Mouse (Mus musculus) liver, postnatal 0 days (tissue): ENCODE measurements at regions not wholly inside any gene's neighbourhood (a gene's known extent, or its start where the extent isn't known, plus 50 kb on each side); places are given as distances from the start of the nearest gene placed in this dataset.

ENCODE experiments used
- ATAC-seq: fragments of 200-750 bp; cut with Nextera tagmentation; 2 replicates; pipeline ENCODE4 v1.8.0; 2017; ENCODE audit warnings: mild to moderate bottlenecking, moderate library complexity
- DNase-seq: peaks from one replicate; pipeline ENCODE4 v3.0.0-alpha.2; 2016
- H3K27ac ChIP-seq: fragments of 300-500 bp; sonication (generic); 2 replicates; pipeline ENCODE4 v1.5.1; 2014; ENCODE audit warnings: antibody characterized with exemption, moderate library complexity, mild to moderate bottlenecking, low read depth
- H3K27me3 ChIP-seq: fragments of 300-500 bp; sonication (generic); 2 replicates; pipeline ENCODE4 v1.6.1; 2014; ENCODE audit warnings: low read length, control low read depth, mixed read lengths; ENCODE audit not compliant: insufficient read depth
- H3K36me3 ChIP-seq: fragments of 300-500 bp; sonication (generic); replicated peaks from 2 replicates; pipeline ENCODE4 v1.6.1; 2014; ENCODE audit warnings: mild to moderate bottlenecking, control low read depth, low read length, moderate library complexity, mixed read lengths; ENCODE audit not compliant: insufficient read depth
- H3K4me1 ChIP-seq: fragments of 300-500 bp; sonication (generic); 2 replicates; pipeline ENCODE4 v1.6.1; 2014; ENCODE audit warnings: antibody characterized with exemption, mild to moderate bottlenecking, control low read depth; ENCODE audit not compliant: insufficient read depth
- H3K4me2 ChIP-seq: fragments of 300-500 bp; sonication (generic); 2 replicates; pipeline ENCODE4 v1.6.1; 2014; ENCODE audit warnings: low read depth, mild to moderate bottlenecking, low read length, moderate library complexity, mixed read lengths
- H3K4me3 ChIP-seq: fragments of 300-500 bp; sonication (generic); 2 replicates; pipeline ENCODE4 v1.5.1; 2014; ENCODE audit warnings: low read depth, low read length
- H3K9ac ChIP-seq: fragments of 300-500 bp; sonication (generic); replicated peaks from 2 replicates; pipeline ENCODE4 v1.6.1; 2014; ENCODE audit warnings: mild to moderate bottlenecking, moderate library complexity
- H3K9me3 ChIP-seq: fragments of 300-500 bp; sonication (generic); 2 replicates; pipeline ENCODE4 v1.6.1; 2016; ENCODE audit warnings: mild to moderate bottlenecking, control low read depth, low read length, mixed read lengths
- CTCF ChIP-seq: sonication (generic); IDR thresholded peaks from 2 replicates; pipeline ENCODE4 v1.5.1; 2016; ENCODE audit warnings: antibody characterized with exemption, low read depth
- EP300 ChIP-seq: IDR thresholded peaks from 2 replicates; pipeline ENCODE4 v1.6.1; 2016; ENCODE audit warnings: antibody characterized with exemption, low read depth, mild to moderate bottlenecking
- WGBS: fragments of 180-500 bp; shearing (Covaris S2); extraction: QIAGEN DNeasy Blood & Tissue Kit; methylation state at CpG from one replicate; pipeline ENCODE4 v1.1.7; 2014; ENCODE audit not compliant: insufficient replicate concordance; 5-methylcytosine and 5-hydroxymethylcytosine counted together

GRCm38 (mm10) chr3:147121826-147122225 lies 269.7 kb downstream of the Ttll7 start:
- no peak overlapping the region for H3K9ac ChIP-seq
- TF ChIP-seq CTCF (no peak), EP300 (no peak)
- no peak for ATAC-seq
- H3K4me2 ChIP-seq: no peak overlapping the region
- DNase-seq: no peak
- H3K4me3 ChIP-seq: no peak overlapping the region
- WGBS: 63% methylated on average over 6 of the region's 6 CpGs
- no peaks in the 10 kb centered on the region for H3K9me3 ChIP-seq
- H3K27me3 ChIP-seq: no peaks in the 10 kb centered on the region
- H3K36me3 ChIP-seq: no peaks in the 10 kb centered on the region
- H3K27ac ChIP-seq: no peak overlapping the region
- no peaks in the 10 kb centered on the region for H3K4me1 ChIP-seq

- no peak for TF ChIP-seq EP300
- TF ChIP-seq CTCF: no peak
- ATAC-seq: no peak
Observed at GRCm38 (mm10) chr3:147127740-147128139, 275.6 kb downstream of the Ttll7 start.

DNA sequence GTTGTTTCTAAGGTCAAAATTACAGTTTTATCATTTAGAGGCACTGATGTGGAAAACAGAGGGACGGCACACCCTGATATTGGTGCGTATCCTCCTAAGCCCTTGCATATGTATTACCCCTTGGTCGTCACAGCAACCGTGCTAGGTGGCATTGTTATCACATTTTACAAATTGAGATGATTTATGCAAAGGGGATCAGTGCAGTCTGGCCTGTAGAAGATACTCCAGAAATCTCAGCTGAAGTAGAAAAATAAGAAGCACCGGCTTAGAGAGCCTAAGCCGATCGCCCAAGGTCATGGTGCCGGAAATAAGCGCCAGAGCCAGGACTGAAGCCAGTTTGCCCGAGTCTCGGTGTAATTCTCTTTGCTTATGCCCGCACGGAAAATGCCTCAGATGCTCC lies 280.7 kb downstream of the Ttll7 start:
- WGBS: 86% methylated on average over 13 of the region's 13 CpGs
- no peak overlapping the region for H3K27ac ChIP-seq
- no peak overlapping the region for H3K9ac ChIP-seq
- no peaks in the 10 kb centered on the region for H3K36me3 ChIP-seq
- H3K4me1 ChIP-seq: no peaks in the 10 kb centered on the region
- no peak overlapping the region for H3K4me2 ChIP-seq
- DNase-seq (no peak), ATAC-seq (no peak)
- H3K4me3 ChIP-seq: no peak overlapping the region
- no peaks in the 10 kb centered on the region for H3K9me3 ChIP-seq
- H3K27me3 ChIP-seq: no peaks in the 10 kb centered on the region
- TF ChIP-seq EP300: no peak
- TF ChIP-seq CTCF: no peak

More at GRCm38 (mm10) chr3:147127740-147128139, 275.6 kb downstream of the Ttll7 start:
- Histone ChIP-seq H3K27ac (no peak overlapping the region), H3K36me3 (no peaks in the 10 kb centered on the region), H3K9me3 (no peaks in the 10 kb centered on the region), H3K4me3 (no peak overlapping the region), H3K4me2 (no peak overlapping the region), H3K9ac (no peak overlapping the region), H3K27me3 (no peaks in the 10 kb centered on the region), H3K4me1 (no peaks in the 10 kb centered on the region)
- no peak for DNase-seq
- WGBS: 67% methylated on average over 6 of the region's 6 CpGs

DNA sequence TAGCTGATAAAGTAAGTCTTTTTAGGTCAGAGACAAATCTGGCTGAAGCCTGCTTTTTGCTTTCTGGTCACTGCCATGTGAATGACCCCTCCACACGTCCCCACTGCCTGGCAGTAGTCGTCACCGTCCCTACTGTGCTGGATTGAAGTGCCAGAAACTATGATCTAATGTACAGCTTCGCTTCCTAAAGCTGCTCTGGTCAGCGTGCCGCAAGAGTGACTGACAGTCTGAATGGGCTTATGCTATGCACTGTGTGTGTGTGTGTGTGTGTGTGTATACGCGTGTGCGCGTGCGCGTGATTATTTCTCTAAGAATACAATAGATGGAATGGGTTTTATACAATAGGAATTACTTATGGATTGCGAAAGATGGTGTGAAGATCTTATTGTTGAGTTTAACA lies 281.2 kb downstream of the Ttll7 start:
- H3K27ac ChIP-seq: no peak overlapping the region
- DNase-seq (no peak), ATAC-seq (no peak)
- H3K9me3 ChIP-seq: no peaks in the 10 kb centered on the region
- no peak overlapping the region for H3K4me2 ChIP-seq
- H3K9ac ChIP-seq: no peak overlapping the region
- no peaks in the 10 kb centered on the region for H3K36me3 ChIP-seq
- no peaks in the 10 kb centered on the region for H3K4me1 ChIP-seq
- TF ChIP-seq EP300 (no peak), CTCF (no peak)
- H3K4me3 ChIP-seq: no peak overlapping the region
- 88% methylated on average over 13 of the region's 13 CpGs for WGBS
- no peaks in the 10 kb centered on the region for H3K27me3 ChIP-seq

GRCm38 (mm10) chr3:147140414-147140813 lies 288.2 kb downstream of the Ttll7 start:
- no peak for TF ChIP-seq CTCF
- no peak for TF ChIP-seq EP300
- Histone ChIP-seq H3K27ac (no peak overlapping the region), H3K4me3 (no peak overlapping the region), H3K36me3 (no peaks in the 10 kb centered on the region), H3K9me3 (no peaks in the 10 kb centered on the region), H3K4me1 (no peaks in the 10 kb centered on the region), H3K27me3 (no peaks in the 10 kb centered on the region), H3K9ac (no peak overlapping the region), H3K4me2 (no peak overlapping the region)
- WGBS: 81% methylated on average over 3 of the region's 3 CpGs
- ATAC-seq: no peak
- no peak for DNase-seq

DNA sequence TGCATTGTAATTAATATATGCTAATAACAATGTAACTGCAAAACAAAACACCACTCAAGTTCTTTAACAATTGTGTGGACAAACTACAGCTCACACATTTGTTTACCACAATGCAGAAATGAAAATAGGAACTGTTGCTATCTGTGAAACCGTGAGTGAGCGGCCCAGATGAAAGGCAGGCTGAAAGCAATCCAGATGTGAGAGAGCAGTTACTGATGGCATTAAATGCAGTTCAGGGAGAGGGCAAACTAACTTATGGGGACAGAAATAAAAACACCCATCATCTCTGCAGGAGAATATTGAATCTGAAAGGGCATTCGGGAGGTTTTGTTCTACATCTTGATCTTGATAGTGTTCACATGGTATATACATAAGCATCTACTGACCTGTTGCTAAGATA lies 301.3 kb downstream of the Ttll7 start:
- Histone ChIP-seq H3K9me3 (no peaks in the 10 kb centered on the region), H3K36me3 (no peaks in the 10 kb centered on the region), H3K27ac (no peak overlapping the region), H3K9ac (no peak overlapping the region), H3K4me1 (no peaks in the 10 kb centered on the region), H3K27me3 (no peaks in the 10 kb centered on the region), H3K4me2 (no peak overlapping the region), H3K4me3 (no peak overlapping the region)
- 71% methylated on average over 3 of the region's 3 CpGs for WGBS
- no peak for DNase-seq
- ATAC-seq: no peak
- TF ChIP-seq EP300 (no peak), CTCF (no peak)

DNA sequence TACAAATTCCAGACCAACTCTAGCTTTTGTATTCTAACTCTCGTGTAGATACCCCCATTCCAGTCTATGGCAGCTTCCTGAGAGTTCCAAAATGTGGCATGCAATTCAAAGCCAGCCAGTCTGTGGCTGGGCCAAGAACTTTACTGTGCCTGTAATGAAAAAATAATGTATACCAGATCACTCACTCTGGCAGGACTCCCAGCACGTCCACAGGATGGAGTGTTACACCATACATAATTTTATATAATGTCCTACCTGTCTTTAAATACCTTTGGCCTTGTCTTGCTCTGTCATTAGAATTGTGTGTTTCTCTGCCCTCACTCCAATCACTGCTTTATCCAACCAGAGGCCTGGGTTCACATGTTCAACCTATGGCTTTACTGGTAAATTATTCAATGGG lies 301.8 kb downstream of the Ttll7 start:
- no peak overlapping the region for H3K9ac ChIP-seq
- no peaks in the 10 kb centered on the region for H3K4me1 ChIP-seq
- no peak for ATAC-seq
- no peak for DNase-seq
- no peak overlapping the region for H3K4me3 ChIP-seq
- TF ChIP-seq EP300 (no peak), CTCF (no peak)
- no peak overlapping the region for H3K4me2 ChIP-seq
- H3K9me3 ChIP-seq: no peaks in the 10 kb centered on the region
- no peaks in the 10 kb centered on the region for H3K36me3 ChIP-seq
- no peak overlapping the region for H3K27ac ChIP-seq
- WGBS: 67% methylated on average over 2 of the region's 2 CpGs
- H3K27me3 ChIP-seq: no peaks in the 10 kb centered on the region
